Mouse (Mus musculus) liver, embryonic 16.5 days (tissue): ENCODE data around the gene Plxna2. TPM values are rescaled to one million over a fixed set of nuclear protein-coding genes. Genes with fewer than 3 reads are reported as not detected.

Source experiments
- ATAC-seq: fragments of 200-750 bp; cut with Nextera tagmentation; 2 replicates; pipeline ENCODE4 v1.8.0; 2017; ENCODE audit warnings: low read depth, mild to moderate bottlenecking, moderate number of reproducible peaks, moderate library complexity
- H3K27ac ChIP-seq: fragments of 300-500 bp; sonication (generic); 2 replicates; pipeline ENCODE4 v1.5.1; 2014; ENCODE audit warnings: mild to moderate bottlenecking, low read length
- H3K27me3 ChIP-seq: fragments of 300-500 bp; sonication (generic); 2 replicates; pipeline ENCODE4 v1.6.1; 2014; ENCODE audit warnings: low read depth, low read length, mixed read lengths; ENCODE audit not compliant: control insufficient read depth, insufficient read depth
- H3K36me3 ChIP-seq: fragments of 300-500 bp; sonication (generic); 2 replicates; pipeline ENCODE4 v1.6.1; 2014; ENCODE audit warnings: mild to moderate bottlenecking; ENCODE audit not compliant: control insufficient read depth, insufficient read depth
- H3K4me1 ChIP-seq: fragments of 300-500 bp; sonication (generic); 2 replicates; pipeline ENCODE4 v1.6.1; 2014; ENCODE audit warnings: low read depth, low read length, mixed read lengths; ENCODE audit not compliant: control insufficient read depth
- H3K4me2 ChIP-seq: fragments of 300-500 bp; sonication (generic); 2 replicates; pipeline ENCODE4 v1.6.1; 2014; ENCODE audit warnings: low read depth, low read length, mixed read lengths
- H3K4me3 ChIP-seq: fragments of 300-500 bp; sonication (generic); 2 replicates; pipeline ENCODE4 v1.5.1; 2014; ENCODE audit warnings: low read depth, mild to moderate bottlenecking, low read length
- H3K9ac ChIP-seq: fragments of 300-500 bp; sonication (generic); 2 replicates; pipeline ENCODE4 v1.6.1; 2014; ENCODE audit warnings: low read depth, low read length
- H3K9me3 ChIP-seq: fragments of 300-500 bp; sonication (generic); replicated peaks from 2 replicates; pipeline ENCODE4 v1.6.1; 2016; ENCODE audit warnings: low read length; ENCODE audit not compliant: control insufficient read depth
- WGBS: fragments of 180-500 bp; shearing (Covaris S2); extraction: QIAGEN DNeasy Blood & Tissue Kit; methylation state at CpG from one replicate; pipeline ENCODE4 v1.1.7; 2014; ENCODE audit not compliant: insufficient replicate concordance; 5-methylcytosine and 5-hydroxymethylcytosine counted together
- polyA plus RNA-seq: library from polyadenylated mRNA; unstranded; fragments of >200 nt; fragmentation: Nextera tagmentation; extraction: Ambion mirVana; gene quantifications from 2 replicates; pipeline ENCODE4 v1.2.1, GENCODE M21; 2015

Plxna2 gene
- polyA plus RNA-seq, 1 experiment from 2014 or later, result 2.2 TPM

GRCm38 (mm10) chr1:194607406-194608261, 10.4 kb upstream of the Plxna2 start:
- no peak for ATAC-seq
- 41% methylated on average over 5 of the region's 5 CpGs for WGBS

GRCm38 (mm10) chr1:194610516-194610915, 7.5 kb upstream of the Plxna2 start:
- H3K27me3 ChIP-seq, result no peaks in the 10 kb centered on the region
- ATAC-seq, result peak; percentile 80
- H3K4me3 ChIP-seq, result no peak overlapping the region
- no peaks in the 10 kb centered on the region for H3K36me3 ChIP-seq
- H3K4me2 ChIP-seq, result no peak overlapping the region
- no peaks in the 10 kb centered on the region for H3K9me3 ChIP-seq
- no peak overlapping the region for H3K9ac ChIP-seq
- WGBS, result 11% methylated on average over 2 of the region's 2 CpGs
- H3K4me1 ChIP-seq, result peaks cover 6% of the 10 kb centered on the region
- 0 out of 2 replicates have a peak overlapping the region, but pooled peaks have one; percentile 1 for H3K27ac ChIP-seq

More at GRCm38 (mm10) chr1:194607406-194608261, 10.4 kb upstream of the Plxna2 start:
- no peak overlapping the region for H3K4me3 ChIP-seq
- no peaks in the 10 kb centered on the region for H3K36me3 ChIP-seq
- H3K9me3 ChIP-seq, result no peaks in the 10 kb centered on the region
- no peak overlapping the region for H3K27ac ChIP-seq
- no peaks in the 10 kb centered on the region; the same call in 1 of the 2 replicates for H3K4me1 ChIP-seq
- no peak overlapping the region for H3K4me2 ChIP-seq
- H3K9ac ChIP-seq, result no peak overlapping the region
- no peaks in the 10 kb centered on the region for H3K27me3 ChIP-seq

GRCm38 (mm10) chr1:194612628-194613027, 5.4 kb upstream of the Plxna2 start:
- H3K27ac ChIP-seq, result no peak overlapping the region
- H3K4me3 ChIP-seq, result no peak overlapping the region
- no peak overlapping the region for H3K4me2 ChIP-seq
- 56% methylated on average over 1 of the region's 1 CpGs for WGBS
- no peaks in the 10 kb centered on the region for H3K27me3 ChIP-seq
- ATAC-seq, result no peak
- no peak overlapping the region for H3K9ac ChIP-seq
- no peaks in the 10 kb centered on the region for H3K9me3 ChIP-seq
- no peaks in the 10 kb centered on the region for H3K36me3 ChIP-seq
- H3K4me1 ChIP-seq, result peaks cover 6% of the 10 kb centered on the region

- H3K36me3 ChIP-seq, result no peaks in the 10 kb centered on the region
- H3K27ac ChIP-seq, result no peak overlapping the region
- H3K9me3 ChIP-seq, result no peaks in the 10 kb centered on the region
- H3K9ac ChIP-seq, result no peak overlapping the region
- no peak overlapping the region for H3K4me2 ChIP-seq
- H3K27me3 ChIP-seq, result no peaks in the 10 kb centered on the region
- no peak for ATAC-seq
- peaks cover 6% of the 10 kb centered on the region for H3K4me1 ChIP-seq
- WGBS, result 25% methylated on average over 2 of the region's 2 CpGs
- H3K4me3 ChIP-seq, result no peak overlapping the region
Measured at GRCm38 (mm10) chr1:194613271-194613834, 4.7 kb upstream of the Plxna2 start.

GRCm38 (mm10) chr1:194613923-194614830, 3.8 kb upstream of the Plxna2 start:
- Histone ChIP-seq H3K27me3 (no peaks in the 10 kb centered on the region), H3K9me3 (no peaks in the 10 kb centered on the region), H3K36me3 (no peaks in the 10 kb centered on the region), H3K27ac (no peak overlapping the region), H3K4me1 (peaks cover 10% of the 10 kb centered on the region), H3K9ac (no peak overlapping the region), H3K4me2 (no peak overlapping the region), H3K4me3 (no peak overlapping the region)
- 70% methylated on average over 5 of the region's 5 CpGs for WGBS
- ATAC-seq, result peak; percentile 41

GRCm38 (mm10) chr1:194616136-194616535, 1.9 kb upstream of the Plxna2 start:
- H3K4me1 ChIP-seq, result peaks cover 18% of the 10 kb centered on the region
- no peak for ATAC-seq
- whole genome bisulfite sequencing, result 81% methylated on average over 1 of the region's 1 CpGs

GRCm38 (mm10) chr1:194618841-194619311, 858 bp downstream of the Plxna2 start:
- WGBS, result 3% methylated on average over 19 of the region's 19 CpGs
- ATAC-seq, result no peak
- H3K4me3 ChIP-seq, result peak overlapping the region; percentile 69
- H3K27ac ChIP-seq, result no peak overlapping the region
- H3K36me3 ChIP-seq, result no peaks in the 10 kb centered on the region
- H3K4me1 ChIP-seq, result peaks cover 21% of the 10 kb centered on the region
- H3K4me2 ChIP-seq, result peak overlapping the region; percentile 94
- no peak overlapping the region for H3K9ac ChIP-seq
- H3K27me3 ChIP-seq, result peaks cover 2% of the 10 kb centered on the region
- no peaks in the 10 kb centered on the region for H3K9me3 ChIP-seq

More at GRCm38 (mm10) chr1:194616136-194616535, 1.9 kb upstream of the Plxna2 start:
- Histone ChIP-seq H3K4me2 (no peak overlapping the region), H3K27me3 (peaks cover 2% of the 10 kb centered on the region), H3K9ac (no peak overlapping the region), H3K27ac (no peak overlapping the region), H3K36me3 (no peaks in the 10 kb centered on the region), H3K9me3 (no peaks in the 10 kb centered on the region), H3K4me3 (no peak overlapping the region)

- Histone ChIP-seq H3K4me1 (peaks cover 24% of the 10 kb centered on the region), H3K36me3 (no peaks in the 10 kb centered on the region), H3K4me3 (peak overlapping the region; percentile 69), H3K9me3 (no peaks in the 10 kb centered on the region), H3K4me2 (peak overlapping the region; percentile 94), H3K9ac (peak overlapping the region; percentile 68), H3K27me3 (peaks cover 2% of the 10 kb centered on the region), H3K27ac (peak overlapping the region; percentile 38)
- peak; percentile 91 for ATAC-seq
- 1% methylated on average over 62 of the region's 62 CpGs for WGBS
Measured at GRCm38 (mm10) chr1:194619353-194620244, 1.6 kb downstream of the Plxna2 start.
